Mouse (Mus musculus) heart, adult 2 months (tissue): ENCODE measurements around the gene Clec2e.
A peak's percentile ranks its signal among the peaks of the same experiment; 100 is the strongest.

Experiments
- CTCF ChIP-seq: fragments of 200-600 bp; IDR thresholded peaks from 2 replicates; pipeline ENCODE4 v1.8.1; 2022; ENCODE audit warnings: antibody characterized with exemption, mild to moderate bottlenecking, moderate library complexity
- EP300 ChIP-seq: fragments of 200-500 bp; IDR thresholded peaks from 2 replicates; pipeline ENCODE4 v1.6.1; 2011; ENCODE audit warnings: low read depth, low read length, control low read depth; ENCODE audit not compliant: insufficient read depth

DNA sequence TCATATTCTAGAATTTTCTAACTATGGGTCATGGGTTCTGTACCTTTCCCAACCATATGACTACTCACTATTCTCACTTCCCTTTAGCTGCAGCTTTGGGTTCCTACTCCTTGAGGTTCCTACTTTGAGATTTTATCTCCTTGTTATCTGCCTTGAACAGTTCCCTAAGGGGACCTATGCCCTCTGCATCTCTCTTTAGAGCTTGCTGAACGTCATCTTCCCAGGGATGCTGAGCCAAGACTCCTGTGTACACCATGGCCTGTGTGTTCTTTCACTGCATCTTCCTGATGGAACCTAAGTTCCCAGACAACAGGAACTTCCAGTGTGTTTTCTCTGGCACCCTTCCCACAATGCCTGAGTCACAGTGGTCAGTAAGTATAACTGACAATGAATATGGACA is 2.8 kb downstream of the Clec2e start:
- TF ChIP-seq EP300: peak; percentile 77; the same call in 1 of the 2 replicates
- no peak for TF ChIP-seq CTCF
